Mouse (Mus musculus): Measurements from ENCODE around the gene Trim10. TPM values are rescaled to one million over a fixed set of nuclear protein-coding genes. Genes with fewer than 3 reads are reported as not detected.

The Trim10 gene
- polyA plus RNA-seq, 1 experiment from 2014 or later: 7.1 TPM

DNA sequence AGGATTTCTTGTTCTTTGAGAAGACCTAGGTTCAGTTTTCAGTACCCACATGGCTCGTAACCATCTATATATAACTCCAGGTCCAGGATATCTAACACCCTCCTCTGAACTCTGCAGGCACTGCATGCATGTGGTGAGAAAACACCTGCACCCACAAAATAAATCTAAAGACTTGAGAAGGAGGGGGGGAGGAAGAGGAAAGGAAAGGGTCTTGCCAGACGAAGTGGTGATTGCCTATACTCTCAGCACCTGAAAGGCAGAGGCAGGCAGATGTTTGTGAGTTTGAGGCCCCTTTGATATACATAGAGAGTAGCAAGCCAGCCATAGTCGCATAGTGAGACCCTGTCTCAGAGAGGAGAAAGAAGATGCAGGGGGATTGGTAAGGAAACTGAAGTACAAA is 29.4 kb upstream of the Trim10 start:
- Histone ChIP-seq H3K4me1 (peaks cover 18% of the 10 kb centered on the region), H3K36me3 (replicated peaks) (0 out of 2 replicates have a peak, but pooled peaks cover 3% of the 10 kb centered on the region), H3K27ac (no peak overlapping the region), H3K4me2 (no peak overlapping the region), H3K9me3 (no peaks in the 10 kb centered on the region), H3K27me3 (no peaks in the 10 kb centered on the region), H3K9ac (no peak overlapping the region), H3K4me3 (replicated peaks) (no peak overlapping the region)
- WGBS: 91% methylated on average over 3 of the region's 3 CpGs
- no peak for ATAC-seq (ENCODE audit: low FRiP score)

DNA sequence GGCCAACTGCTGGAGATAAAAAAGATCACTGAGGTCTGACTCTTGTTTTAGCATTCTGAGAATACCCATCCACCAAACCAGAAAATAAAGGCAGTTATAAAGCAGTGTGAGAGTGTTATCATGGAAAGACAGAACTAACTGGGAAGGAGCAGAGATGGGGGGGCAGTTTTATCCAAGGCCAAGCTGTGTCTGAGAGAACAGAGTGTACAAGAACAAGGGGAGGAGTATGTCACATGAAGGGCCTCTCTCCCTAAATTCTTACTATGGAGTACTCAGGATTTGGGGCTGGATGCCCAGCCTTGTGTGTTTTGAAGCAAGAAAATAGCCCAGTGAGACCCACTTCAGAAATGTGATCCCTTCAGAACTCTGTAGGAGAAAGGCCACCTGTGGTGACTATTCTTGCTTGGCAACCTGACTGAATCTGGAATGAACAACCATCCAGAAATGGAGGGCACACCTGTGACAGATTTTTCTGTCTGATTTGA is 28.4 kb upstream of the Trim10 start:
- H3K36me3 ChIP-seq (replicated peaks): 0 out of 2 replicates have a peak, but pooled peaks cover 3% of the 10 kb centered on the region
- no peaks in the 10 kb centered on the region for H3K9me3 ChIP-seq
- H3K4me1 ChIP-seq: peaks cover 14% of the 10 kb centered on the region
- H3K4me3 ChIP-seq (replicated peaks): no peak overlapping the region
- H3K9ac ChIP-seq: no peak overlapping the region
- no peak for ATAC-seq (ENCODE audit: low FRiP score)
- no peak overlapping the region for H3K4me2 ChIP-seq
- no peak overlapping the region for H3K27ac ChIP-seq
- H3K27me3 ChIP-seq: no peaks in the 10 kb centered on the region

GRCm38 (mm10) chr17:36843696-36844095 is 25.7 kb upstream of the Trim10 start:
- Histone ChIP-seq H3K4me1 (peaks cover 4% of the 10 kb centered on the region; the same call in 1 of the 2 replicates), H3K9ac (no peak overlapping the region), H3K4me2 (no peak overlapping the region), H3K4me3 (replicated peaks) (no peak overlapping the region), H3K36me3 (replicated peaks) (0 out of 2 replicates have a peak, but pooled peaks cover 3% of the 10 kb centered on the region), H3K27ac (no peak overlapping the region), H3K27me3 (no peaks in the 10 kb centered on the region), H3K9me3 (no peaks in the 10 kb centered on the region)
- 80% methylated on average over 7 of the region's 7 CpGs for WGBS
- ATAC-seq (ENCODE audit: low FRiP score): no peak

- Histone ChIP-seq H3K9ac (no peak overlapping the region), H3K4me1 (no peaks in the 10 kb centered on the region), H3K9me3 (no peaks in the 10 kb centered on the region), H3K4me2 (no peak overlapping the region), H3K4me3 (replicated peaks) (no peak overlapping the region), H3K27me3 (no peaks in the 10 kb centered on the region), H3K36me3 (replicated peaks) (0 out of 2 replicates have a peak, but pooled peaks cover 3% of the 10 kb centered on the region), H3K27ac (no peak overlapping the region)
- no peak for ATAC-seq (ENCODE audit: low FRiP score)
These were observed 25.1 kb upstream of the Trim10 start for GRCm38 (mm10) chr17:36844286-36844719.

GRCm38 (mm10) chr17:36844725-36845124 is 24.6 kb upstream of the Trim10 start:
- H3K9me3 ChIP-seq: no peaks in the 10 kb centered on the region
- H3K4me3 ChIP-seq (replicated peaks): no peak overlapping the region
- H3K27ac ChIP-seq: no peak overlapping the region
- 90% methylated on average over 1 of the region's 1 CpGs for WGBS
- H3K9ac ChIP-seq: no peak overlapping the region
- H3K27me3 ChIP-seq: no peaks in the 10 kb centered on the region
- no peak for ATAC-seq (ENCODE audit: low FRiP score)
- 0 out of 2 replicates have a peak, but pooled peaks cover 3% of the 10 kb centered on the region for H3K36me3 ChIP-seq (replicated peaks)
- H3K4me2 ChIP-seq: no peak overlapping the region
- H3K4me1 ChIP-seq: no peaks in the 10 kb centered on the region

DNA sequence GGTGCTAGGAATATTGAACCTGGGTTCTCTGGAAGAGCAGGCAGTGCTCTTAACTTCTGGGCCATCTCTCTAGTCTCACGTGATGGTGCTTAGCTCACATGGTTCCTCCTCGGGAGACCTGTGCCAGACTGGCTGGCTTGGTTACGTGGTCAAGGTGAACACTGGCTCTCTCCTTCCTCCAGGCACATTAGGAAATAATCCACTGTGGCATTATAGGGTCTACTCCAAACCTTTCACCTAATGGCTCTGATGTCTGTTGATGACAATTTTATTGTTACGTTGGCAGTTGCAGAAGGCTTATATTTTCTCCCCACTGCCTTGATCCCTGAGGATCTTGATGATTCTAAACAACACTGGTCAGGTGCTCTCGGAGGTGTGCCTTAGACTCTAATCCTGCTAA is 20.5 kb upstream of the Trim10 start:
- H3K4me2 ChIP-seq: no peak overlapping the region
- H3K4me1 ChIP-seq: no peaks in the 10 kb centered on the region
- H3K9ac ChIP-seq: no peak overlapping the region
- peaks cover 34% of the 10 kb centered on the region for H3K36me3 ChIP-seq (replicated peaks)
- H3K9me3 ChIP-seq: no peaks in the 10 kb centered on the region
- ATAC-seq (ENCODE audit: low FRiP score): no peak
- H3K27me3 ChIP-seq: no peaks in the 10 kb centered on the region
- no peak overlapping the region for H3K27ac ChIP-seq
- no peak overlapping the region for H3K4me3 ChIP-seq (replicated peaks)
- 90% methylated on average over 5 of the region's 5 CpGs for WGBS

- Histone ChIP-seq H3K9ac (no peak overlapping the region), H3K4me3 (replicated peaks) (no peak overlapping the region), H3K9me3 (no peaks in the 10 kb centered on the region), H3K36me3 (replicated peaks) (peaks cover 45% of the 10 kb centered on the region), H3K4me2 (no peak overlapping the region), H3K27me3 (no peaks in the 10 kb centered on the region), H3K27ac (no peak overlapping the region), H3K4me1 (no peaks in the 10 kb centered on the region)
- no peak for ATAC-seq (ENCODE audit: low FRiP score)
- WGBS: 94% methylated on average over 2 of the region's 2 CpGs
These were observed 19.4 kb upstream of the Trim10 start for GRCm38 (mm10) chr17:36849992-36850391.

DNA sequence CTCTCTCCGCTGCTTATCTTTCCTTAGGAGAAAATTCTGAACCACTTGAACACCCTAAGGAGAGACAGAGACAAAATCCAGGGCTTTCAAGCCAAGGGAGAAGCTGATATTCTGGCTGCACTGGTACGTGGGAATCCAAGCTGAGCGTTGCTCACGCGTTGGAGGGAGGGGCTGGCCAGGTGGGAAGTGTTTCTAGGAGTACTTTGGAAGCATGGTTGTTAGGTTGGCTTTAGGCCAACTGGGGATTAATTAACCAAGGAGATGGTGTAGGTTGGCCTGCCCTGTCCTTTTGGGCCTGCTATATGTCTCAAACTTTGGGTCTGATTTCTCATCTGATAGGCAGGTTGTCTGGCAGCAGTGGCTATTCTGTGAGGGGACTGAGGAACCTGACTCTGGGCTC is 18.2 kb upstream of the Trim10 start:
- no peaks in the 10 kb centered on the region for H3K9me3 ChIP-seq
- no peaks in the 10 kb centered on the region for H3K4me1 ChIP-seq
- ATAC-seq (ENCODE audit: low FRiP score): no peak
- WGBS: 83% methylated on average over 5 of the region's 5 CpGs
- H3K36me3 ChIP-seq (replicated peaks): peaks cover 55% of the 10 kb centered on the region
- no peak overlapping the region for H3K4me2 ChIP-seq
- H3K9ac ChIP-seq: no peak overlapping the region
- H3K27ac ChIP-seq: no peak overlapping the region
- H3K27me3 ChIP-seq: no peaks in the 10 kb centered on the region
- H3K4me3 ChIP-seq (replicated peaks): no peak overlapping the region

DNA sequence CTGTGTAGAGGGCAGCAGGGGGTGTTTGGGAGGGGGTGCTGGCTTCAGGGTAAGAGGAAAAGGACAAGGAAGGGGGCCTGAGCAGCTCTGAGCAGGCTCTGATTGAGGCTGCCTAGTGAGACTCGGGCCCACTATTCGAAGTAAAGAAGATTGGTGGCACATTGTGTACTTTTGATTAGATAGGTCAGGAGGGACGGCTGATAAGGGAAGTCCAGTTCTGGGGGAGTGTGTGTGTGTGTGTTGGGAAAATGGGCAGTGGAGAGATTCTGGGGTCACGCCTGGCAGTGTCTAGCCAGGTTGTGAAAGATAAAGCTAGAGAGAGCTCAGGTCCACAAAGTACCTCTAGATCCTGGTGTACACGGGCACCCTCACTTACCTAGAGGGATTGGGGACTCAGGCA is 17.7 kb upstream of the Trim10 start:
- H3K36me3 ChIP-seq (replicated peaks): peaks cover 59% of the 10 kb centered on the region
- no peak overlapping the region for H3K4me2 ChIP-seq
- no peaks in the 10 kb centered on the region for H3K27me3 ChIP-seq
- no peak overlapping the region for H3K9ac ChIP-seq
- H3K4me1 ChIP-seq: no peaks in the 10 kb centered on the region
- H3K4me3 ChIP-seq (replicated peaks): no peak overlapping the region
- H3K27ac ChIP-seq: no peak overlapping the region
- no peaks in the 10 kb centered on the region for H3K9me3 ChIP-seq
- ATAC-seq (ENCODE audit: low FRiP score): no peak
- 90% methylated on average over 5 of the region's 5 CpGs for whole genome bisulfite sequencing

GRCm38 (mm10) chr17:36855484-36855883 is 13.9 kb upstream of the Trim10 start:
- Histone ChIP-seq H3K9ac (no peak overlapping the region), H3K9me3 (no peaks in the 10 kb centered on the region), H3K27me3 (no peaks in the 10 kb centered on the region), H3K4me3 (replicated peaks) (no peak overlapping the region), H3K4me1 (no peaks in the 10 kb centered on the region), H3K4me2 (no peak overlapping the region), H3K36me3 (replicated peaks) (peaks cover 92% of the 10 kb centered on the region), H3K27ac (no peak overlapping the region)
- ATAC-seq (ENCODE audit: low FRiP score): no peak
- WGBS: 89% methylated on average over 3 of the region's 3 CpGs

DNA sequence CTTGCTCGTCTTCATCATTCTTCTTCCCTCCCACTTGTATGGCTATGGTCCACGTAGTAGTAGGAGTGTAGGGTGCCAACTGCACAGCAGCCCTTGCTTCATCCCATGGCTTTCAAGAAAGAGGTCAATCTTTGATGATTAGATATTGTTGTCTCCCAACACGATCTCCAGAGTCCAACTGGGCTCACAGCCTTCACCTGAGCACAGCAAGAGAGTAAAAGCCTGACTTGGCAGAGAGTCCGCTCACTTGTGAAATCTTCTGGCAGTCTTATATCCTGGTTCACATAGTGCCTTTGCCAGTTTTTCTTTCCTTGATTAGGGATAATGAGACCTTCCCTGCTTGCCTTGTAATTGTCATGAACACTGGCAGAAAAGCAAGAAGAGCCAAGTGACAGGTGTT is 13.1 kb upstream of the Trim10 start:
- no peaks in the 10 kb centered on the region for H3K27me3 ChIP-seq
- ATAC-seq (ENCODE audit: low FRiP score): no peak
- H3K4me2 ChIP-seq: no peak overlapping the region
- H3K4me3 ChIP-seq (replicated peaks): no peak overlapping the region
- WGBS: 92% methylated on average over 4 of the region's 4 CpGs
- no peak overlapping the region for H3K27ac ChIP-seq
- no peaks in the 10 kb centered on the region for H3K4me1 ChIP-seq
- H3K9me3 ChIP-seq: no peaks in the 10 kb centered on the region
- no peak overlapping the region for H3K9ac ChIP-seq
- H3K36me3 ChIP-seq (replicated peaks): peaks cover 85% of the 10 kb centered on the region

DNA sequence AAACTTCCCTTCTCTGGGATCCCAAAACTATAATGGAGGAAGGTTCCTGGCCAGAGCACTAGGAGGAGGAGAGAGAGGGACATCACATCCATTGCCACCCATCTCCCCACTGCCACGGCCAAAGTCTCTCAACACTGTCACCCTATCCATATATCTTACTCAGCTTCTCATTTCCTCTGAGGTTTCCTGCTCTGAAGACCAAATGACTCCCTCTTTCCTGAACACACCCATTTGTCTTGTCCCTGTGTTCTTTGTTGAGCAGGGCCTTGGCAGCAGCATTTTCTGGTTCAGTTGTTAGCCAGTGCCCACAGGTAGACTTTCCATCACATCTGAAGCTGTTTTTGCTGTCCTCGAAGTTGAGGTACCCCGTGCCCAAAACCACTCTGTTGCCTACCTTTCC is 11.2 kb upstream of the Trim10 start:
- Histone ChIP-seq H3K27me3 (no peaks in the 10 kb centered on the region), H3K4me2 (no peak overlapping the region), H3K36me3 (replicated peaks) (peaks cover 65% of the 10 kb centered on the region), H3K27ac (no peak overlapping the region), H3K4me3 (replicated peaks) (no peak overlapping the region), H3K9me3 (no peaks in the 10 kb centered on the region), H3K4me1 (no peaks in the 10 kb centered on the region), H3K9ac (no peak overlapping the region)
- ATAC-seq (ENCODE audit: low FRiP score): no peak
- WGBS: 95% methylated on average over 3 of the region's 3 CpGs

DNA sequence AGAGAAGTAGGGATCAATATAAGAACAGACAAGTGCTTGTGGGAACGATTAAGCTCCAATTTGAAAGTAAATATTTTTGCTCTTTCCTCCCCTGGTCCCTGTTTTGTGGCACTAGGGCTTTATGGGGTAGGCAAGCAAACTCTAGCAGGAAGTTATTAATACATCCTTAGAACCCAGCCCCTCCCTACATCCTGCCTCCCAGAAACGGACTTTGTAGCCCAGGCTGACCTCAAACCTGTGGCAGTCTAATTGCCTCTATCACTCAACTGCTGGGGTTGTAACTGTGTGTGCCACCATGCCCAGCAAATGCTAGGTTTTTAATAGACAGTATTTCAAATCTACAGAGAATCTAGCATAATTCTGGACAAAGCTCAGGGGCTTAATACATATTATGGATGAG is 7.7 kb upstream of the Trim10 start:
- peaks cover 32% of the 10 kb centered on the region for H3K36me3 ChIP-seq (replicated peaks)
- no peaks in the 10 kb centered on the region for H3K9me3 ChIP-seq
- no peak overlapping the region for H3K4me3 ChIP-seq (replicated peaks)
- peaks cover 12% of the 10 kb centered on the region for H3K27me3 ChIP-seq
- H3K9ac ChIP-seq: no peak overlapping the region
- H3K4me1 ChIP-seq: peaks cover 2% of the 10 kb centered on the region; the same call in 1 of the 2 replicates
- no peak overlapping the region for H3K27ac ChIP-seq
- H3K4me2 ChIP-seq: no peak overlapping the region
- no peak for ATAC-seq (ENCODE audit: low FRiP score)
- 77% methylated on average over 2 of the region's 2 CpGs for WGBS

Measured in forebrain, embryonic 12.5 days (tissue).